Mouse (Mus musculus): ENCODE measurements at regions not wholly inside any gene's neighbourhood (a gene's known extent, or its start where the extent isn't known, plus 50 kb on each side); places are given as distances from the start of the nearest gene placed in this dataset.

DNA sequence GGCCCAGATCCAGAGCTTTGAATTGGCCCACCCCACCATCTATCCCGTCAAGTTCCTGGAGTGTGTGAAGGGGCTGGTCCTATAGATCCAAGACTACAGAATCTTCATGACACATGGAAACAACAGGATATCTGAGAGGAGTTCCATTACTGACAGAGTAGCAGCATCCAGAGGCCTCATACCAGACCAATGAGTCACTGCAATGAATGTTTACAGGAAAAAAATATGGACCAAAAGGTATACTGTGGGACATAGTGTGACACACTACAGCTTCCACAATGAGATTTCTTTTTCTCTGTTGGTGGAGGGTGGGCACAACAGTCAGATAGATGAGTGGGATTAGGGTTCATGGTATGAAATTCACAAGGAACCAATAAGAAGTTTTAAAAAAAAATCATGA, 316.0 kb upstream of the Gm21798 start:
- TF ChIP-seq CTCF (IDR thresholded peaks at IDR 0.05; ENCODE audit: borderline replicate concordance, insufficient read depth, low read depth, low read length): no peak
- TF ChIP-seq POLR2A (IDR thresholded peaks at IDR 0.05; ENCODE audit: borderline replicate concordance, insufficient read depth, low read length): no peak
